Mouse (Mus musculus) lung, postnatal 25 days (tissue): Measurements from ENCODE around the gene 4933425L06Rik.

Experiments used
- DNase-seq: peaks from one replicate; pipeline ENCODE4 v3.0.0; 2022; ENCODE audit warnings: low spot score

4933425L06Rik gene

DNA sequence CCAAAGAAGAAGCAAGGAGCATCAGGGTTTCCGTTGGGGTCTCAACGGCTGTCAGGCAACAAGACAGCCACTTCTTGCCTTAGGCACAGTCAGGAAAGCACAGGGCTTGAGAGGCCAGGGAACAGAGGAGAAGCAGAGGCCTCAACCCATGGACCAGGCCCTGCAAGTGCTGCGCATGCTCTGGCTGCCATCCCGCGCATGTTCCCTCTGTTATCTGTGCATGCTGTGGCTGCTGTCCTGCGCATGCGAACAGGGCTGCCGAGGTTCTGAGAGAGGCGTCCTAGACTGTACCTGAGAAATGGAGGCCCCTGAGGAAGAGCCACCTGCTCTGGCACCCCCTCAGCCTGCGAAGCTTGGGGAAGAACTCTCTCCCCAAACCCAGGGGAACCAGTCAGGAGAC is at the start of gene 4933425L06Rik:
Gene 4933425L06Rik (plus strand): TSS at position 261 of the 400 bp plus-strand sequence.
- no peak for DNase-seq

DNA sequence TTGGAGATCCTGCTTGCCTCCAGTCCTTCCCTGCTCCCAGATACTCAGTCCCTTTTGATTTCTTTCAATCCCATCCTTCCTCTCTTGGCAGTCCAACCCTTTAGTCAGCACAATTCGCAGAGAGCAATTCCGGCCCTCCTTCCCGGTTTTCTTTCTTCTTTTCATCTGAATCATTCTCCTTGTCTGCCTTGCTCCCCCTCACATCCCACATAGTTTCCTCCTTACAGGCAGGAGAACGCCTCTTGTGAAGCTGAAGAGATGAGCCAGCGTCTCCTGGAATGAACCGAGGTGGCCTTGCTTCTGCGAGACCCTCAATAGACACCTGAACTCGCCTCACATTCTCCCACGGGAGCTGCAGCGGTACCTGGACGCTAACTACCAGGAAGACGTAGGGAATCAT is 44.1 kb upstream of the 4933425L06Rik start:
- no peak for DNase-seq

DNA sequence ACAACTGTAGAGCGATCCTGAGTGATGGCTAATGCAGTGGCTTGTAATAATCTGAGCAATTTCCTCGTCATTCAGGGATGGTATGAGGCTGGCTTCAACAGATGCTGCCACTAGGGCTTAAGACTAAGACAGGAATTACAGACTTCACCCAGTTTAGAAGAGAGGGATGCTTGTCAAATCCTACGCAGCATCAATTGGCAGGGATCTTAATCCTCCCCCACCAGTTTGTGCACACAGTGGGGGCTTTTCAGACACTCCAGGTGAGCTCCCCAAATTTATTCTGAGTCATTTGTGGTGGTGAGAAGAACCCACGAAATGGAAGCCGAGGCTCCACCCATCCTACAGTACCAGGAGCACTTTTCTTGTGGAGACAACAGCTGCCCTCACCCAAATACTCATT is 43.6 kb upstream of the 4933425L06Rik start:
- DNase-seq, result no peak

DNA sequence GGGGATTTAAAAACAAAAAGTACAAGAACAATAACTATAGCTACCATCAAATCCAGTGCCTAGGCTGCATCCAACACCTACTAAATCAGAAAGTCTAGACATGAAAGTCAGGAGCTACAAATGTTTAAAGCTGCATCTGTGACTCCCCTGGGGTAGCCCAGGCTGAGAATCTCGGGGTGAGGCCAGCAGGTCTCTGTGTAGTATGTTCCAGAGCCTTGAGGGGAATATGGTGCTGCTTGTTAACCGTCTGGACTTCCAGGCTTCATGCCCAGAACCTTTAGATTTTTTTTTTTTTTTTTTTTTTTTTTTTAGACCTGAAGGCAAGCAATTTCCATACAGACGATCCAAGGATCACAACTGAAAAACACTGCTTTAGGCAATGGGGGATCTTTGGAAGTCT is 38.0 kb upstream of the 4933425L06Rik start:
- DNase-seq, result no peak

DNA sequence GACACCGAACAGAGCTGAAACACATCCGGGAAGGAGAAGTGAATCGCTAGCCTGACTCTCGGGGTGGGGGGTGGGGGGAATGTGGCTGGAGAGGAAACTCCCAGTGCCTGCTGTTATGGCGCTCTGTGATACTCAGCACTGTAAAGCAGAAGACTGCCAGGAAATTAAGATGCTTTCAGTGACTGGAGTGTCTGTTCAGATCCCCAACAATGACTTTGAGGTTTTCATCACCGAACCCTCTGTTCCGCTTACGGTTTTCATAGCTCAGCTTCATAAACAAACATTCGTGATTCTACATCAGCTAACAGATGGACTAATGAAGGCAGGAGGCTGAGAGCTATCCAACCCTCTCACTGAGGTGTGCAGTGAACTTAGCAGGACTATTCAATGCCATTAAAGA is 34.5 kb upstream of the 4933425L06Rik start:
- DNase-seq, result no peak

DNA sequence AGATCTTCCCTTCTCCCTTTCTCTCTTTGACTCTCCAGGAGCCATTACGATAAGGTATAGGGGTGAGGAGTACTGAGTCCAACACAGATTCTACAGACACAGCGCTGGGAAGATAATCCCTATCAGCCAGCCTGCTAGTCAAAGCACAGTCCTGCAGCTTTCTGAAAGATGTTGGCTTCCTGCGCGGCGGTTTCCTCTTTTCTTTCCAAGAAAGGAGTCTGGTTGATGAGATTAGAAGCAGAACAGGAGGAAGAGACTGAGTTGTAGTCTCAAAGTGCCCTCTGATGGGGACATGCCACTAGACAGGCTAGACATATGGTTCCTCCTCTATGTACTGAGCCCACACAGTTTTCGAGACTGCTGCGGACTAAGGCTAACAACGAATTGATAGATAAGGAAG is 33.3 kb upstream of the 4933425L06Rik start:
- DNase-seq, result no peak

DNA sequence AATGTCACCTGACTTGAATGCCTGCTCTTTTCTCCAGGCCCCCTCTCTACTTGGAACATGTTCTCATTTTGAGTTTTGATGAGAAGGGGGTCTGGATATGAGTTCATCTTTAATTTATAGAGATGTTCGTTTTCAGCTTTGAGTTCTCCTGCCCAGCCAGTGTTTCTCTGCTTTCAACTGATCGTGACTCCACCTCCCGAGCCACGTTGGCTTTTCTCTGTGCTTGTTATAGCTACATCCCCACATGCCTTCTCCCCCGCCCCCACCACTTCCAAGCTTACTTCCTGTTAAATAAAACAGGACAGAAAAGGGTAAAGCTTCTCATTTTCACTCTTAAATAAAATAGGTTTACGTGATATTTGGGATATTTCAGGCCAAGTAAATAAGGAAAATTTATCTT is 30.5 kb upstream of the 4933425L06Rik start:
- DNase-seq, result no peak

DNA sequence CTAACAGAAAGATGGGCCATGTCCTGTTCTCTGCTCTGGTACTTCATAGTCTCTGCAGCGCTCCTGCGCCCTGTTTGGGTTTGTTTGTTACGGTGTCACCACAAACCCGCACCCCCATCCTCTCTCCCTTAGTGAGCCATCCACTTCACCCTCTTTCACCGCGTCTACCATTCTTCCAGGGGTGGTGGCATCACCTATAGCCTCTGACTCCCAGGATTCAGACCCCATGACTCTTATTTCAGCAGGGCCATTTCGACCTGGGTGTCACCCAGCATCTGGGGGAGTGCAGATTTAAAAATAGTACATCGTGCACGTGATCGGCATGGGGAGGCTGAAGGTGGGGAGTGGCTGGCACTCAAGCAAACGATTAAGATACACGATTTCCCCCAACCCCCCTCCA is 28.3 kb upstream of the 4933425L06Rik start:
- no peak for DNase-seq

DNA sequence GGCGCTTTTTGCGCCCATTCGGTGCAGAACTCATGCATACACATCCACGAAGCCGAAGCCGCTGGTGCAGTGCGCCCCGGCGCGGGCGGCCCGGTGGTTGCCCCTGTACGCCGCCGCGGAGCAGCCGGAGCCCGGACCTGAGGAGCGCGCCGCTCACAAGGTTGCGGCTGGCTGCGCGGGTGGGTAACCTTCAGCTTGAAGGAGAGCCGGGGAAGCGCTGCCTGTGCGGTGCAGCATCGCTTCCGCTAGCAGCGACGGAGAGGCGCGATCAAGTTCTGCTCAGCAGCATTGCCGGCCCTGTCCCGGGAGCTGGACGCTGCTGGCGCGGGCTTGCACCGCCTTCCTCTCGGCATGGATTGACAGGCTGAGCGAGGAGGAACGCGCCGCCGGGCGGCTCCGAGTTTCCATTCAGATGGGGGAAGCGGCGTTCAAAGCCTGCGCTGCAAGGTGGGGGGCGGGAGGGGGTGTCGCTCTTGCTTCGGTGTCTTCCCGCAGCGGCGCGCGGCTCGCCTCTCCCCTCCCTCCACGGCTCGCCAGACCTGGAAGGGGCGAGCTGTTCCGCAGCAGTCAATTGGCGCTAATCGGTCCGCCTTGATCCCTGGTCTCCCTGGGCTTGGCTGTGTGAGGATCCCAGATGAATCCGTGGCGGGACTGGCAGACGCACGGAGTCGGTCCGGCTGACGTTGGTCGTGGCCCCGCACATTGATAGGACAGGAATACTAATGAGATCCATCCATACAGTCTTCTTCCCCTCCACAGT is 27.6 kb upstream of the 4933425L06Rik start, which contains the start of gene Rgs7bp:
Gene Rgs7bp (minus strand): TSS at position 750 of the 760 bp plus-strand sequence.
- DNase-seq, result peak; percentile 32

DNA sequence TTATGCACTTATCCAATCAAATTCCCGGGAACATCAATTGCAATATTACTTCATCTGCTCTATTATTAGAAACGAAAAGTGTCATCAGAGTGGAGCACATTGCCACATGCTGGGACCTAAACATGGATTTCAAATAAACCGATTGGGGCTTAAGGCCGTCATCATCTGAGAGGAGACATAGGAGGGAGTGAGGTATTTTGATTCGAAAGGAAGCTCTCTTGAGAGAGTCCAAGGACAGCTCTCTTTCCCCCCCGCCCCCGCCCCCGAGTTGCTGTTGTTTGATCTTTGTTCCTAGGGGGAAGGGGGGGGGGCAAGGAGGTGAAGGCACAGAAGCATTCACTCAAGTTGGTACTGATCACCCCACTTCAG is 27.0 kb upstream of the 4933425L06Rik start:
- no peak for DNase-seq

DNA sequence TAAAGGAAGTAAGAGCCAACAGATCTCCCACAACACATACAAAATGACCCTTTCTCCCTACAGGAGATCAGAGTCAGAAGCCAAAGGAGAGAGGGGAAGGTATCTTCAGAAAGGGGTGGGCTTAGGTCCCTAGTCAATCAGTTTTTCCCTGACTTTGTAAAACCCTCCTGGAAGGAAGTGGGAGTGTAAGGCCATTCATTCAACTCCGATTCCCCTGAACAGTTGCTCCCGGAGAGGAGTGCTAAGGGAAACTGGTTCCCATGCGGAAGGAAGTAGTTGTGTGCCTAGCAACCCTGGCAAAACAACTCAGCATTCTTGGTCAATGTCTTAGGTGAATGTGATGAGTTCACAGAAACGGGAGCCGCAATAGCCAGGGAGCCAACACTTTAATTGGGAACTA is 26.5 kb upstream of the 4933425L06Rik start:
- peak; percentile 36 for DNase-seq

DNA sequence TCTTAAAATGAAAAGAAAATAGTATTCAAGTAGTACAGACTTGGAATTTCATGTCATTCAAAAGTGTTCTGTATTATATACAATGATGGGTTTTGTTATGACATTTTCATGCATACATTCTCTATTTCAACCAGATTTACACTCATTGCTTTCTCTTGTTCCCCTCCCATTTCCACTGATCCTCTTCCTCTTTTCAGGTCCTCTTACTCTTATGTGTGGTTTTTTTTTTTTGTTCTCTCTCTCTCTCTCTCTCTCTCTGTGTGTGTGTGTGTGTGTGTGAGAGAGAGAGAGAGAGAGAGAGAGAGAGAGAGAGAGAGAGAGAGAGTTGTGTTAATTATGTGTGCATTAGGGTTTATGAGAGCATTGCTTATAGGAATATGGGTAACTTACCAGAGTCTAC is 15.8 kb upstream of the 4933425L06Rik start:
- DNase-seq, result no peak

DNA sequence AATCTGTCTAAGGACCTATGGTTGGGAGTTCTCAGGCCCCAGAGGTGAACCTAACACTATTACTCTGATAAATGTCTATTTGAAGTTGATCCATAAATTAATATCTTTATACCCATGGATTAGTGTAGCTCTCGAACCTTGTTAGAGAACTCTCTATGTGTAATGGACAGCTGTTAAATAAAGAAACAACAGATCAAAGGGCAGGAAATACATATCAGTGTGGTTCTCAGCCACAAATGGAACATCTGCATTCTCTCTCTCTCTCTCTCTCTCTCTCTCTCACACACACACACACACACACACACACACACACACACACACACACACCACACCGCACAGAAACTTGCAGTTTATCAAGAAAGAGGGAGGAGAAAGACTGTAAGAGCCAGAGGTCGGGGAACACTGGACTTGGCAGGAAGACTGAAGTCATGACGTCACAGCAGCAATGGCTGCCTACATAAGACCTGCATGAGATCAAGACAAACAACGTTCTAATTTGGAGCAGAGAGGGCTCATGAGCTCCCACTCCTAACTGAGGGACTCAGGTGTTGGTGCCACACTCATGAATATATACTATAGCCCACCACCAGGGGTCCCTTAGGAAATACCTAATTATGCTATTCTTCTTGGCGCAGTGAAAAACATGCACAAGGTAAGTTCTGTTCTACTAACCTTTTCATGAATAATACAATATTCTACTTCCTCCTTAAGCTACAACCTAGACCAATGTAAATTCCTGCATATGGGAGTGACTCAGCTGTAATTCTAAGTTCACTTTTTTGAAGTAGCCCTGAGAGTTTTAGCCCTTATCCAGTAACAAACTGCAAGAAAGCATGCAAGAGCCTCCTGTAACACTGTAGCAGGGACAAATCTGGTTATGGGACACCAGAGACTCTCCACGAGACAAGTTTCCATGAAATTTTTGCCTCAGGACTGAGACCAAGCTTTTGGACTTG is 14.8 kb upstream of the 4933425L06Rik start:
- DNase-seq, result no peak

DNA sequence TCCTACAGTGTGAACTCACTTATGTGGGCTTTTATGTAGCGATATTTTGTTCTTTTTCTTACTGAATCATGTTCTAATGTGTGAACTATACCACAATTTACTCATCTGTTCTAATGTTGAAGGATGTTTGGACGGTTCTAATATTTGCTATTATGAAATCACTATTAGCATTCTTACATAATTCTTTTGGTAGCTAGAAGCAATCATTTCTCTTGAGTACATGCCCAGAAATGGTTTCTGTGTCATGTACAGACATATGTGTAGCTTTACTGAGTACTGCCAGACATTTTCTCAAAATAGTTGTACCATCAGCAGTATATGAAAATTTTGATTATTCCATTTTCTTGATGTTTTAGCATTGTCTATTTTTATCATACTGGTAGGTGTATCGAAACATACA is 7.4 kb downstream of the 4933425L06Rik start:
- no peak for DNase-seq

DNA sequence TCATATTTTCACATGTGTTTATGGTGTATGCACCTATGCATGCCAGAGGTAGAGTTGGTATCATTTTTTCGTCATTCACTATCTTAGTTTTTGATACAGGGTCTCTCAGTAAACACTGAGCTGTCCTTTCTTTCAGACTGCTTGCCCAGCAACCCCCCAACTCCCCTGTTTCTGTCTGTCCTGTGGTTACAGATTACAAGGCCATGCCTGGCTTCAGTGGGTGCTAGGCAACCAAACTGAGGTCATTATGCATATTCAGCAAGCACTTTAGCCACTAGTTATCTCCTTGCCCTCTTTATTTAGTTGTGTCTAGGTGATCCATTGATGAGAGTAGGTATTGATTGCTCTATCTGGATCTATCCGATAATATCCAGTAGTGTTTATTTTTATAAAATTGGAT is 14.4 kb downstream of the 4933425L06Rik start:
- no peak for DNase-seq

DNA sequence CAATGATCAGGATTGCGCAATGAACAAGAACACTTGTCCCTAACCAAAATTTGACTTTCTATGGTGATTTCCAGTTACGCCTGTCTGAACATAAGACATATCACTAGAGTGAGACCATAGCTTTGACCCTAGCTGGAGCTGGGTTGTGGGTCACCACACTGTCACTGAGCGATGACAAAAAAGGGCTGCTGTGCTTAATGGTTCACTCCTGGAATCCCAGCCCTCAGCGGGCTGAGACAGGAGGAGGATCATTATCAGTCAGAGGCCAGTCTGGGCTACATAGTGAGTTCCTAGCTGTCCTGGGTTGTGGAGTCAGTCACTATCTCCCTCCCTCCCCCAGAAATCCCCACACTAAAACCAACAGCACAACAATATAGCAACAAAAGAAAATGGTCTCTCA is 18.8 kb downstream of the 4933425L06Rik start:
- DNase-seq, result no peak

DNA sequence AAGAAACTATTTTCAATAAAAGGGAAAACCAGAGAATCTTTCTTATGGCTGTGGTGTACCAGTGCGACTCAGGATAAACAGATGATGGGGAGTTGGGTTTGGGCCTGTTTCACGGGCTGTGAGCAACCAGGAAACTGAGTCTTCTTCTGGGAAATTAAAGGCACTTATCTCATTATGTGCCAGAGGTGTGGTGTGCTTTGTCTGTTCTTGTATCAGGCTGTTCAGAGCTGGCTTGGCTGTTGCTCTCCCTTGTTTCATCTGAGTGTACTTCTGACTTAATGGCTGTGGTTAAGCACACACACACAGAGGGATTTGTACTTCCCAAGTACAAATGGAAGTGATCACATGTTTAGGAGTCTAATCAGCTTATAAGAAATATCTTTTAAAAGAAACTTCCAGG is 22.5 kb downstream of the 4933425L06Rik start:
- no peak for DNase-seq

DNA sequence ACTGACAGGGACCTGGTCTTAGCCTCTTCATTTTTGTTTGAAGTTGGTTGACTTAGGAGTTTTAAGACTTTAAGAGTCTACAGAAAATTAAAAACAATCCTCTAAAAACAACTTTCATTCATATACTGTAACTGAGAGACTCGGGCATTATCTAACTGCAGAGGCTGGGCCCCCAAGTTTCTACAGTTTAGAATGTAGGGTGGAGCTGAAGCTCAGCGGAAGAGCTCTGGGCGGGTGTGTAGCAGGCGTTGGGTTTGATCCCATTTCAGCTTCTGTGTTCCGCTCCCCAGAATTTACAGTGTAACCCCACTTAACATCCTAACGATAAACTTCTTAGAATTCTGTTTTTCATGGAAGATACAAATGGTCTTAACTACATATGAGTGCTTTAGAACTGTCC is 29.7 kb downstream of the 4933425L06Rik start:
- no peak for DNase-seq

DNA sequence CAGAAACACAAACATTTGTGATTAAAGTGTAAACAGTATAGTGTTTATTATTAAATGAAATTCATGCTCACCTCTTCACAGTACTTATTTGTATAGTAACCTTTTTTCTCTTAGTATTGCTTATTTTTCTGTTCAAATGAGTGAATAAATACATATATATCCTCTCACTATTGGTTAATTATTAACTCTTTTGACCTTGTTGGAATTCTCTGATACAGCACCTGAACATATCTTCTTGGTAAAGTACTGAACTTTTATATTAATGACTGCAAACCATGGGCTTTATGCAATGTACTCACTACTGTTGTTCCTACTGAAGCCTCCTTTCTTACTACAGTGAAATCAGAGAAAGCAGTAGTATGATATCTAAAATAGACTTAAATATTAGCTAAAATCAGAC is 39.7 kb downstream of the 4933425L06Rik start:
- DNase-seq, result no peak

DNA sequence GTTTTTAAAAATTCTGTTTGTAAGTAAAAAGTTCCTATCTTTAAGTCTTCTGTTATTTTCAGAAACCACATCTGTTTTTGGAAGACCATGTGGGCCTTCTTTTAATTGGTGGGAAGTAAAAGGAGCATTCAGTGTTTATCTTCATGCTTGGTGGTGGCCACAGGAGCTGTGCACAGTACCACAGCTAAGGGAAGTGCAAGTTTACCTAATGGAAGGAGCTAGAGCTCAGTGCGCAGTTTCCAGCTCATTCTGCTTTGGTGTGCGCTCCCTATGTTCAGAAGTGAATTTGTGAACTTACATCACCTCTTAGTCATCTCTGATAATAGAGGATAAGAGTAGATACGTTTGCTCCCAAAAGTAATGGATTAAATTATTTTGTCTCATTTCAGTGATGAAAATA is 40.2 kb downstream of the 4933425L06Rik start:
- no peak for DNase-seq

DNA sequence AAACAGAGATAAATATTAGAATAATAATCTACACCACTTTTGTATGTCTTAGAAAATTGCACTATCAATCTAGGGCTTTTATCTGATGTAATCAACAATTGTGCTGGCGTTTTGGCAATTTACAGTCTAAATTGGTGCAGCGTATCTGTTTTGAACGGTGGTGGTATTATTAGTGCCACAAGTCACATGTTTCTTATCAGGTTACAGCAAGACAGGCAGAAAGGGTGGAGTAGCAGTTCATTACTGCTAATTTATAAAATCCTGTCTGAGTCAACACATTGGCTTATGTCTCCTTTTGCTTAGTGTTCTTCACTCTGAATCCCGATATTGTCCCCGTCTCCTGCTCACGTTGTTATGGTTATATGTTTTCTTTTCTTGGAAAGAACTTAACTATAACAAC is 48.2 kb downstream of the 4933425L06Rik start:
- DNase-seq, result no peak

DNA sequence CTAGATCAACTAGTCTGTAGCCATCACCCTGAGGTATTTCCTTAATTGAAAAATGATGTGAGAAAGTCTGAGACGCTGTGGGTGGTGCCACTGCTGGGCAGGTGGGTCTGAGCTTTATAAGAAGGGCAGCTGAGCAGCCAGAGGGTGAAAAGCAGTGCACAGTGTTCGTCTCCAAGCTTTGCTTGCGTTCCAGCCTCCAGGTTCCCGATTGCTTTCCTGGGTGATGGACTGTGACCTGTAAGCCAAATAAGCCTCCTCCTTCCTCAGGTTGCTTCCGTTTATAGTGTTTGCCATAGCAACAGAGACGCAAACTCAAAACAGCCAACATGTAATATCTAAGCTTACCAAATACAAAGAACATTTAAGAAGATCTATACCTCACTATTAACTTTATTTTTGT is 50.4 kb downstream of the 4933425L06Rik start:
- no peak for DNase-seq

DNA sequence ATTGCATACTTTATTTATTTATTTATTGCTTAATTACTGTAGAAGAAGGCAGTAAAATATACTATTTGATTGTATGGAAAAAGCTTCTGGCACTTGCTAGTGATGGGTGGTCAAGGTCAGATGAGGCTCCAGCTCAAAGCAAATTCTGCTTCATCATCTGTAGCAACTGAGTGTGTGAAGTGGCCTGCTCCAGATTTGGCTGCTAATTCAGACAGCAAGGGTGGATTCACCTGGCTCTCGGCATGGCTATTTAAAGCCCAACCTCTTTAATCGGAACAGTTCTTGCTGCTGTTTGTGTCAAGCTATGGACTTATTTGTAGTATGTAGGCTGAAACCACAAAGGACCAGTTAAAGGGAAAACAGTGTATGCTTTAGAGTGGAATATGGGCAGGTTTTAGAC is 50.9 kb downstream of the 4933425L06Rik start:
- no peak for DNase-seq
